Mouse (Mus musculus) hindbrain, postnatal 0 days (tissue): ENCODE data around the gene Dph1. TPM values are rescaled to one million over a fixed set of nuclear protein-coding genes. Genes with fewer than 3 reads are reported as not detected.

Source experiments
- ATAC-seq: fragments of 200-750 bp; cut with Nextera tagmentation; 2 replicates; pipeline ENCODE4 v1.8.0; 2017; ENCODE audit warnings: mild to moderate bottlenecking, moderate TSS enrichment, moderate library complexity
- DNase-seq: peaks from one replicate; pipeline ENCODE4 v3.0.0-alpha.2; 2015; ENCODE audit warnings: low spot score
- H3K27ac ChIP-seq: fragments of 300-500 bp; sonication (generic); 2 replicates; pipeline ENCODE4 v1.5.1; 2014; ENCODE audit warnings: mild to moderate bottlenecking
- H3K27me3 ChIP-seq: fragments of 300-500 bp; sonication (generic); 2 replicates; pipeline ENCODE4 v1.6.1; 2014; ENCODE audit warnings: low read length, mixed read lengths; ENCODE audit not compliant: insufficient read depth
- H3K36me3 ChIP-seq: fragments of 300-500 bp; sonication (generic); 2 replicates; pipeline ENCODE4 v1.6.1; 2014; ENCODE audit warnings: low read length, mixed read lengths; ENCODE audit not compliant: insufficient read depth
- H3K4me1 ChIP-seq: fragments of 300-500 bp; sonication (generic); 2 replicates; pipeline ENCODE4 v1.6.1; 2014; ENCODE audit warnings: antibody characterized with exemption, low read length, mixed read lengths; ENCODE audit not compliant: insufficient read depth
- H3K4me2 ChIP-seq: fragments of 300-500 bp; sonication (generic); 2 replicates; pipeline ENCODE4 v1.6.1; 2014; ENCODE audit warnings: low read depth, mild to moderate bottlenecking, low read length, moderate library complexity, mixed read lengths
- H3K4me3 ChIP-seq: fragments of 300-500 bp; sonication (generic); 2 replicates; pipeline ENCODE4 v1.5.1; 2014; ENCODE audit warnings: low read length
- H3K9ac ChIP-seq: fragments of 300-500 bp; sonication (generic); replicated peaks from 2 replicates; pipeline ENCODE4 v1.6.1; 2014; ENCODE audit warnings: mild to moderate bottlenecking, low read length, moderate library complexity, mixed read lengths
- H3K9me3 ChIP-seq: fragments of 300-500 bp; sonication (generic); 2 replicates; pipeline ENCODE4 v1.6.1; 2016; ENCODE audit warnings: low read length, mixed read lengths
- CTCF ChIP-seq: IDR thresholded peaks from 2 replicates; pipeline ENCODE4 v1.5.1; 2016; ENCODE audit warnings: antibody characterized with exemption, control low read depth, low read depth
- WGBS: fragments of 180-500 bp; shearing (Covaris S2); extraction: QIAGEN DNeasy Blood & Tissue Kit; methylation state at CpG from one replicate; pipeline ENCODE4 v1.1.7; 2014; 5-methylcytosine and 5-hydroxymethylcytosine counted together
- polyA plus RNA-seq: library from polyadenylated mRNA; unstranded; fragments of >200 nt; fragmentation: Nextera tagmentation; extraction: Ambion mirVana; gene quantifications from 2 replicates; pipeline ENCODE4 v1.2.1, GENCODE M21; 2015
- total RNA-seq: library from RNA; depleted of rRNA; stranded (reverse); fragments of >200 nt; gene quantifications from 2 replicates; pipeline ENCODE4 v1.2.3, GENCODE M21; 2014

The Dph1 gene
- total and polyA plus RNA-seq, 2 experiments from 2014 or later, result 13.6 to 39.2 TPM

DNA sequence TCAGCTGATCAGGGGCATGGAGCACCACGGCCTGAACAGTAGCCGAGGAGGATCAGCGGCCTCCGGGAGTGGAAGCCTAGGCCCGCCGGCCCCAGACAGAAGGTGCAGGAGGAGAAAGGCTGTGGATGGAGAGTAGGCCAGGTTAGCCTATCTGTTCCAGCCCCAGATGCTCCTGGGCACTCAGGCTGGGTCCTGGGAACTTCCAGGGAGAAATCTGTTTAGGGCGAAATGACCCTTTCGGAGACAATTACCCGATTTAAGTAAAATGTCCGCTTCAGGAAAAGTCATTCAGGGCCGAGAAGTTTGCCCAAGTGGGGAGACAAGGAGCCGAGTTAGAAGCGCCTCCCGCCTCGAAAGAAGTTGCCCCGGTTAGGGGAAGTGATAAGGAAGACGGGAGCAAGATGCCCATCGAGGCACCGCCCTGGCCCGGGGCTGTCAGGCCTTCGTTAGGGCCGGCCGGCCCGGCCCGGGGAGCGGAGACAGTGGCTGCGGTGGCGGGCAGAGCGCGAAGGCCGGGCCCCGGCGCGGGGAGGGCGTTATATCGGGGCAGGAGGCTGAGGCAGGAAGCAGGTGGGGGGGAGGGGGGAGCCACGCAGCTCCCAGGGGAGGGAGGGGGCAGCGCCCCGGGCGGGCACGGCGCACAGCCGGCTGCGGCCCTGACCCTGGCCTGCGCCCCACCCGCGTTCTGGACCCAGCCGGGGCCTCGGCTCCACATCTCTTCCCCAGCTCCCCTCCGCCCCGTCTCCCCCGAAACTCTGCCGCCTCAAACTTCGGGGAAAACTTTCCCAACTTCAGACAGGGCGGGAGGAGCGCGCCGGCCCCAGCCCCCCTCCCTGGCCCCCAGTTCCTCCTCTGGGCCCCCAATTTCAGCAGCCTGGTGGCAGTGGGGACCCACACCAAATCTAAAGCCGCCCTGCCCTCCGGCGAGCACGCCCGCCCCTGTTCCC lies 23.1 kb downstream of the Dph1 start:
- no peak for ATAC-seq
- no peaks in the 10 kb centered on the region for H3K9me3 ChIP-seq
- H3K9ac ChIP-seq, result peak overlapping the region; percentile 50; the same call in 1 of the 2 replicates
- H3K36me3 ChIP-seq, result peaks cover 6% of the 10 kb centered on the region; the same call in 1 of the 2 replicates
- peak overlapping the region; percentile 45 for H3K4me3 ChIP-seq
- peak overlapping the region; percentile 26; the same call in 1 of the 2 replicates for H3K27ac ChIP-seq
- H3K4me1 ChIP-seq, result peaks cover 16% of the 10 kb centered on the region; the same call in 1 of the 2 replicates
- H3K4me2 ChIP-seq, result peak overlapping the region; percentile 80
- TF ChIP-seq CTCF, result no peak
- no peak for DNase-seq
- H3K27me3 ChIP-seq, result peaks cover 49% of the 10 kb centered on the region
- WGBS, result 14% methylated on average over 47 of the region's 63 CpGs

DNA sequence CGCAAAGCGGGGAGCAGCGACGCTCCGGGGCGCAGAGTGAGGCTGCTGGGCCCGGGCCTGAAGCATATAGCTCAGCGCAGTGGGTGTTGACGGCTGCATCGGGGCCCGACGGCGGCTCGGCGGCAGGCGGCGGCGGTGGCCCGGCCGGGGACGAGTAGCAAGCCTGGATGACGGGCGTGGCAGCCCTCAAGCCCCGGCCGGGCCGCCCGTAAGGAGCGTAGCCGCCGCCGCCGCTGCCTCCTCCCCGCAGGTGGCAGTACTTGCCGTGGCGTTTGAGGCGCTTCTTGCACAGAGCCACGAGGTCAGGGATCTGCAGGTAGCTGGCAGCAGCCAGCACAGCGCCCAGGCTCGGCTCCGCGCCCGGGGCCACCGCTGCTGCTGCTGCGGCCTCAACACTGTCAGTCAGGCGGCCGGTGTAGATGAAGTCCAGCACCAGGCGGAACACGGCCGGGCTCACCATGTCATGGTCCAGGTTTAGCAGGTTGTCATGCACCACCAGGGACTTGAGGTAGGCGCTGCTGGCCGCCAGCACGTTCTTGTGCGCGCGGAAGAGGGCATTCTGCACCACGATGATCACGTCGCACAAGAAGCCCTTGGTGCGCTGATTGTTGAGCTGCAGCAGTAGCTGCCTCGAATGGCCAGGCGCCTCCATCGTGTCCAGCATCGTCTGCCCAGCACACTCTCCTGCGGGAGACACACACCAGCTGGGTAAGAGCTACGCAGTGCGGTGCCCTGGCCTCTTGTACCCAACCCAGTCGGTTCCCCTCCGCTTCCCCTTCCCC lies 24.0 kb downstream of the Dph1 start:
- Histone ChIP-seq H3K27me3 (peaks cover 49% of the 10 kb centered on the region), H3K36me3 (peaks cover 7% of the 10 kb centered on the region; the same call in 1 of the 2 replicates), H3K9ac (no peak overlapping the region), H3K4me1 (peaks cover 13% of the 10 kb centered on the region; the same call in 1 of the 2 replicates), H3K9me3 (no peaks in the 10 kb centered on the region), H3K4me3 (peak overlapping the region; percentile 45), H3K27ac (no peak overlapping the region), H3K4me2 (peak overlapping the region; percentile 80)
- DNase-seq (peak; percentile 28), ATAC-seq (no peak)
- TF ChIP-seq CTCF, result no peak
- WGBS, result 8% methylated on average over 67 of the region's 68 CpGs

DNA sequence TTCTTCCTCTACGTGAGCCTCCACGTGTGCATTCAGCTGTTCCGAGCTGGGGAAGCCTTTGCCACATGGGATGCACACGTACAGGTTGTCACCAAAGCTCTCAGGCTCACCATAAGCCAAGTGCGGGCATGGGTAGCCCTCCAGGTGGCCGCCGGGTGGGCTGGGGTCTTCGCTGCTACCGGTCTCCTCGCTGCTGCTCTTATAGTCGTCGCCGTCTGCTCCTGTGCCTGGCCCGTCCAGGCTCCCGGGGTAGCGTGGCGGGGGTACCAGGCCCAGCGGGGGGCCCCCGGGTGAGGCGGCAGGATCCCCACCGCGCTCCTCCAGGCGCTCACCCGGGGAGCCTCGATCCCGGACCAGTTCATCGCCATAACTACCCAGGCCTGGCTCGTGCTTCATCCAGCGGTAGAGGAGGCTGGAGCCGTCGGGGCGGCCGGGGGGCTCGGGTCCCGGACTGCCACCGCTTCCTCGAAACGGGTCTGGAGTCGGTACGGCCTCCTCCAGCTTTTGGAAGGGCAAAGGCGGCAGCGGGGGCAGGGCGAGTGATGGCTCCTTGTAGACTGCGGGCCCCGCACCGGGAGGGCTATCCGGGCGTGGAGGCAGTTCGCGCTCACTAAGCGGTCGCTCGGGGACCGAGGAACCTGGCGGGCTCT lies 24.7 kb downstream of the Dph1 start:
- Histone ChIP-seq H3K27ac (no peak overlapping the region), H3K36me3 (peaks cover 7% of the 10 kb centered on the region; the same call in 1 of the 2 replicates), H3K27me3 (peaks cover 49% of the 10 kb centered on the region), H3K9me3 (no peaks in the 10 kb centered on the region), H3K9ac (no peak overlapping the region), H3K4me2 (peak overlapping the region; percentile 80), H3K4me1 (peaks cover 13% of the 10 kb centered on the region; the same call in 1 of the 2 replicates), H3K4me3 (peak overlapping the region; percentile 45)
- DNase-seq (no peak), ATAC-seq (no peak)
- 8% methylated on average over 51 of the region's 55 CpGs for WGBS
- no peak for TF ChIP-seq CTCF

DNA sequence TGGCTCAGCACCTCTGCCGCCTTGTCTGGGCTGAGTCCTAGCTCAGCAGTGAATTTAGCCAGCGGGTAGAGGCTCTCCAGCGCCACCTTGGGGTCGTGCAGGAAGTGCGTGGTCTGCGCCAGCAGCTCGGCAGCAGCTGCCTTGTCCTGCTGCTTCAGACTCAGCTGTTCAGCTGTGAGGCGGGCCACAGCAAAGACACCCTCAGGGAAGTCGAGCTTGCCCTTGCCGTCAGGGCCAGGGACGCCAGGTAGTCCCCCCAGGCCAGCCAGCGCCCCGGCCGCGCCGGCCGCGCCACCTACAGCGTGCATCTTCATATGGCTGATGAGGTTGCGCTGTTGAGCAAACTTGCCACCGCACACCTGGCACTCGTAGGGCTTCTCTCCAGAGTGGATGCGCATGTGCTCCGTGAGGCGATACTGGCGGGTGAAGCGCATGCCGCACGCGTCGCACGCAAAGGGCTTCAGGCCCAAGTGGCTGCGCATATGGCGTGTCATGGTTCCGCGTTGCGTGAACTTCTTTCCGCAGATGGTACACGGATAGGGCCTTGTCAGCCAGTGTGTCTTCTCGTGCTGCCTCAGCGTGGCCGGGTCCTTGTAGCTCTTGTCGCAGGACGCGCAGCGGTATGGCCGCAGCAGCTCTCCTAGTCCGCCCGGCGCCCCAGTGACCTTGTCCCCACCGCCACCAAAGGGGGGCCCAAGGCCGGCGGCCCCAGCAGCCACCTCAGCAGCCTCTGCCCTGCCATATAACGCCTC lies 25.4 kb downstream of the Dph1 start:
- H3K9me3 ChIP-seq, result no peaks in the 10 kb centered on the region
- H3K4me3 ChIP-seq, result peak overlapping the region; percentile 45
- TF ChIP-seq CTCF, result peak; percentile 73
- peaks cover 7% of the 10 kb centered on the region; the same call in 1 of the 2 replicates for H3K36me3 ChIP-seq
- DNase-seq (peak; percentile 68), ATAC-seq (no peak)
- peaks cover 49% of the 10 kb centered on the region for H3K27me3 ChIP-seq
- H3K4me1 ChIP-seq, result peaks cover 13% of the 10 kb centered on the region; the same call in 1 of the 2 replicates
- H3K4me2 ChIP-seq, result peak overlapping the region; percentile 80
- 6% methylated on average over 53 of the region's 54 CpGs for WGBS
- no peak overlapping the region for H3K9ac ChIP-seq
- no peak overlapping the region for H3K27ac ChIP-seq

DNA sequence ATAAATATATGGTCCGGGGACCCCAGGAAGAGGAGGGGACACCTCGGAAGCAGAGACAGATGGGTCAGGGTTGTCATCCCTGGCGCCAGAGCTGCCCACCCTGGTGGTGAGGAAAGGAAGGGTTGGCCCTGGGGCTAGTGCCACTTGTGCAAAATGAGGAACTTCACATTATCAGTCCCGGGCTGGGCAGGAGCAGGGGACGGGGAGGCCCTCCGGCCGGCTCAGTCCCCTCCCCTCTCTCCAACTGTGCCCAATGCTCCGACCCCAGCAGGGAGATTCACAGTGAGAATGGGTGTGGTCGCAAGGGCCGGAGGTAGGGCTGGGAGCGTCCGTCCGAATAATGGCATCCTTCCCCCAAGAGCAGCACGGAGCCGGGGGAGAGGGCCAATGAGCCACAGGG lies 26.3 kb downstream of the Dph1 start:
- 21% methylated on average over 15 of the region's 15 CpGs for WGBS
- Histone ChIP-seq H3K36me3 (peaks cover 10% of the 10 kb centered on the region; the same call in 1 of the 2 replicates), H3K27me3 (peaks cover 49% of the 10 kb centered on the region), H3K4me2 (no peak overlapping the region; the same call in 1 of the 2 replicates), H3K4me3 (no peak overlapping the region), H3K27ac (no peak overlapping the region), H3K9ac (no peak overlapping the region), H3K9me3 (no peaks in the 10 kb centered on the region), H3K4me1 (peaks cover 13% of the 10 kb centered on the region; the same call in 1 of the 2 replicates)
- DNase-seq (no peak), ATAC-seq (no peak)
- peak; percentile 40 for TF ChIP-seq CTCF

- DNase-seq (no peak), ATAC-seq (no peak)
- no peak overlapping the region for H3K4me3 ChIP-seq
- H3K9ac ChIP-seq, result no peak overlapping the region
- no peak overlapping the region for H3K27ac ChIP-seq
- H3K27me3 ChIP-seq, result peaks cover 46% of the 10 kb centered on the region
- WGBS, result 85% methylated on average over 2 of the region's 2 CpGs
- H3K4me1 ChIP-seq, result peaks cover 13% of the 10 kb centered on the region; the same call in 1 of the 2 replicates
- no peak overlapping the region for H3K4me2 ChIP-seq
- TF ChIP-seq CTCF, result no peak
- H3K9me3 ChIP-seq, result no peaks in the 10 kb centered on the region
- H3K36me3 ChIP-seq, result peaks cover 11% of the 10 kb centered on the region; the same call in 1 of the 2 replicates
Measured at GRCm38 (mm10) chr11:75164051-75164450, 27.0 kb downstream of the Dph1 start.
